8 mouse cellular contexts compared by ENCODE assay signal in the genomic region with DNA sequence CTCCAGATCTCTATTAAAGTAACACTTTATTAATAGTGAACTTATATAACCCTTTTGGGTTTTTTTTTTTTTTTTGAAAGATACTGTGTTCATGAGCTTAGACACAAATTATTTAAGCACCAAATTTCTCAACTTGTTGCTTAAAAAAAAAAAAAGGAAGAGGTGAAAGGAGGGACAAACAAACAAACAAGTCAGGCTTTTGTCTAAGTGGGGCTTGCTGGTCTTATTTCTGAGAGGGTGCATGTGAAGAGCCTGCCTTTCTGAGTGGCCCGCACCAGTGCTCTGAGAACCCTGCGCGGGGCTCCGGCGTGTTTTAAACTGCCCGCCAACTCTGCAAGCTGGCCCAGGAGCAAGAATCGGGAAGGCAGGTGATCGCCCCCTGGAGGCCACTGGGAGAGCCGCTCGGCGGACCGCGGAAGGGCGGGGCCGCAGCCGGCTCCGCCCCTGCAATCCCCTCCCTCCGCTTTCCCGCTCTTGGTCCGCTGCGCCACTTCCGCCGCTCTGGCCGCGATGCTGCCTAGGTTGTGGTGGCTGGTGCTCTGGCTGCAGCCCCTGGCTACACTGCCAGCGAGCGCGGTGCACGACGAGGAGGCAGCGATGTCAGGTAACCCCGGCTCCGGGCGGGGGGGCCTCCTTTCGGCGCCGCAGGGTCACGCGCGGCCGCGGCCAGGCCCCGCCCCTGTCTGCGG. TPM values are rescaled to one million over a fixed set of nuclear protein-coding genes. Genes with fewer than 3 reads are reported as not detected.
DNase-seq lines count a peak whose midpoint lies in the region; ATAC-seq and TF ChIP-seq lines count a peak whose summit lies in the region.

A gene (plus strand): TSS at position 456 of the 689 bp plus-strand sequence.

- no peaks in the 10 kb centered on the region for H3K27me3 ChIP-seq in intestine, postnatal 0 days (replicated peaks; ENCODE audit: control insufficient read depth, insufficient read depth, low read length)
- no peaks in the 10 kb centered on the region for H3K27me3 ChIP-seq in midbrain, embryonic 10.5 days (ENCODE audit: low read depth, poor library complexity, severe bottlenecking)

- DNase-seq in adrenal gland, postnatal 10 days = peak; percentile 96
- peak; percentile 94 for DNase-seq in embryo, embryonic 9.5 days (ENCODE audit: extremely low spot score)
- DNase-seq in gastrocnemius, postnatal 4 days (ENCODE audit: low spot score in 2 of 2) = peak; percentile 86 to 94
- peak; percentile 91 to 93 for DNase-seq in left cerebral cortex, postnatal 36 days (ENCODE audit: low spot score in 2 of 2)
- DNase-seq in midbrain, embryonic 10.5 days (ENCODE audit: low spot score) = peak; percentile 95
- DNase-seq in right cerebral cortex, postnatal 36 days (ENCODE audit: low spot score in 2 of 2) = peak; percentile 81 to 86
- peak; percentile 89 to 92 for DNase-seq in urinary bladder, postnatal 4 days (ENCODE audit: low spot score in 2 of 2)

- H3K36me3 ChIP-seq in intestine, postnatal 0 days (ENCODE audit: control insufficient read depth, insufficient read depth) = no peaks in the 10 kb centered on the region
- peaks cover 4% of the 10 kb centered on the region; the same call in 1 of the 2 replicates for H3K36me3 ChIP-seq in midbrain, embryonic 10.5 days

- peak; percentile 94 for TF ChIP-seq CTCF in intestine, postnatal 0 days (IDR thresholded peaks at IDR 0.05; ENCODE audit: low read depth)

- no peaks in the 10 kb centered on the region for H3K9me3 ChIP-seq in intestine, postnatal 0 days (ENCODE audit: control insufficient read depth)
- no peaks in the 10 kb centered on the region for H3K9me3 ChIP-seq in midbrain, embryonic 10.5 days (replicated peaks)

- peak within 1 kb of the TSS; percentile 55 for H3K9ac ChIP-seq in intestine, postnatal 0 days (ENCODE audit: low read depth, low read length)

- under 1% methylated on average over 42 of the region's 44 CpGs for WGBS in intestine, postnatal 0 days
- 0% methylated on average over 44 of the region's 44 CpGs for WGBS in midbrain, embryonic 10.5 days

- intact Hi-C loops in left cerebral cortex, postnatal 36 days (cut with DNase I) = loop anchor here (5.0 to 10.0 kb wide), 3 partner anchors 133 to 486 kb away; no protein-coding TSS in a partner anchor

- H3K4me1 ChIP-seq in intestine, postnatal 0 days (replicated peaks; ENCODE audit: control insufficient read depth, insufficient read depth, low read length) = no peaks in the 10 kb centered on the region
- peaks cover 12% of the 10 kb centered on the region for H3K4me1 ChIP-seq in midbrain, embryonic 10.5 days

- ATAC-seq in intestine, postnatal 0 days = peak; percentile 92

- H3K27ac ChIP-seq in intestine, postnatal 0 days (ENCODE audit: low read depth, low read length) = peak within 1 kb of the TSS; percentile 63
- H3K27ac ChIP-seq in midbrain, embryonic 10.5 days (replicated peaks) = peak within 1 kb of the TSS; percentile 96

- peak within 1 kb of the TSS; percentile 58 for H3K4me2 ChIP-seq in intestine, postnatal 0 days (replicated peaks; ENCODE audit: low read depth)

- peak within 1 kb of the TSS; percentile 87 for H3K4me3 ChIP-seq in intestine, postnatal 0 days (ENCODE audit: low read depth, low read length)
- peak within 1 kb of the TSS; percentile 90 for H3K4me3 ChIP-seq in midbrain, embryonic 10.5 days

RNA-seq across cellular contexts. Expression of the gene that starts here (rescaled TPM):
- total RNA-seq in adrenal gland, postnatal 10 days (2021) = 1 to 10 TPM; 3.1 to 5.4 TPM
- 1 to 10 TPM; 4.2 to 5.8 TPM for total RNA-seq in gastrocnemius, postnatal 4 days (2021)
- polyA plus RNA-seq in intestine, postnatal 0 days (2015; fragmentation: Nextera tagmentation; extraction: Ambion mirVana) = 2.0 and 2.1 TPM in 2 replicates
- 1 to 10 TPM; 3.3 to 5.3 TPM for total RNA-seq in left cerebral cortex, postnatal 36 days (2021)
- polyA plus RNA-seq in midbrain, embryonic 10.5 days (2016; fragmentation: Nextera tagmentation; extraction: Ambion mirVana) = 8.7 and 9.8 TPM in 2 replicates

Comparison
In these comparisons a context has a peak if more than half of its experiments do, and no peak if none do; other contexts are left out.
1. Peak in every context shown above with its lines: DNase-seq, ATAC-seq, H3K4me3 ChIP-seq and H3K27ac ChIP-seq.